Mouse (Mus musculus): ENCODE measurements around the gene Col3a1. TPM values are rescaled to one million over a fixed set of nuclear protein-coding genes. Genes with fewer than 3 reads are reported as not detected.

Col3a1 gene
- polyA plus RNA-seq (2016; fragmentation: Nextera tagmentation; extraction: Ambion mirVana) = 305 and 439 TPM in 2 replicates

- H3K27me3 ChIP-seq (ENCODE audit: insufficient read depth, poor library complexity, severe bottlenecking) = no peaks in the 10 kb centered on the region
- DNase-seq (ENCODE audit: low spot score) = no peak
These were observed at the start of gene Col3a1 for GRCm38 (mm10) chr1:45311388-45311787. TSS of gene Col3a1 (plus strand) at chr1:45311538.

GRCm38 (mm10) chr1:45269421-45269820 lies 41.9 kb upstream of the Col3a1 start:
- no peaks in the 10 kb centered on the region for H3K4me1 ChIP-seq
- H3K4me3 ChIP-seq = no peak overlapping the region
- no peaks in the 10 kb centered on the region for H3K9me3 ChIP-seq

More at GRCm38 (mm10) chr1:45311388-45311787, at the start of gene Col3a1:
- H3K9me3 ChIP-seq = no peaks in the 10 kb centered on the region
- 54% methylated on average over 4 of the region's 4 CpGs for WGBS
- peak within 1 kb of the TSS; percentile 87 for H3K27ac ChIP-seq
- no peaks in the 10 kb centered on the region for H3K36me3 ChIP-seq
- peak within 1 kb of the TSS; percentile 48 for H3K4me3 ChIP-seq
- 0 out of 2 replicates have a peak, but pooled peaks cover 4% of the 10 kb centered on the region for H3K4me1 ChIP-seq

GRCm38 (mm10) chr1:45276006-45276539 lies 35.3 kb upstream of the Col3a1 start:
- Histone ChIP-seq H3K4me1 (no peaks in the 10 kb centered on the region), H3K36me3 (no peaks in the 10 kb centered on the region), H3K4me3 (no peak overlapping the region), H3K27me3 (ENCODE audit: insufficient read depth, poor library complexity, severe bottlenecking) (no peaks in the 10 kb centered on the region), H3K9me3 (no peaks in the 10 kb centered on the region), H3K27ac (no peak overlapping the region)
- 52% methylated on average over 2 of the region's 2 CpGs for WGBS
- no peak for DNase-seq (ENCODE audit: low spot score)

More at GRCm38 (mm10) chr1:45269421-45269820, 41.9 kb upstream of the Col3a1 start:
- Histone ChIP-seq H3K36me3 (no peaks in the 10 kb centered on the region), H3K27me3 (ENCODE audit: insufficient read depth, poor library complexity, severe bottlenecking) (no peaks in the 10 kb centered on the region), H3K27ac (no peak overlapping the region)
- DNase-seq (ENCODE audit: low spot score) = no peak

GRCm38 (mm10) chr1:45287954-45288353 lies 23.4 kb upstream of the Col3a1 start:
- Histone ChIP-seq H3K27ac (no peak overlapping the region), H3K36me3 (no peaks in the 10 kb centered on the region), H3K27me3 (ENCODE audit: insufficient read depth, poor library complexity, severe bottlenecking) (no peaks in the 10 kb centered on the region), H3K4me1 (no peaks in the 10 kb centered on the region), H3K9me3 (no peaks in the 10 kb centered on the region), H3K4me3 (no peak overlapping the region)
- DNase-seq (ENCODE audit: low spot score) = no peak
- 80% methylated on average over 1 of the region's 1 CpGs for WGBS

GRCm38 (mm10) chr1:45290037-45290436 lies 21.3 kb upstream of the Col3a1 start:
- Histone ChIP-seq H3K4me3 (no peak overlapping the region), H3K9me3 (no peaks in the 10 kb centered on the region), H3K36me3 (no peaks in the 10 kb centered on the region), H3K27me3 (ENCODE audit: insufficient read depth, poor library complexity, severe bottlenecking) (no peaks in the 10 kb centered on the region), H3K27ac (no peak overlapping the region), H3K4me1 (no peaks in the 10 kb centered on the region)
- no peak for DNase-seq (ENCODE audit: low spot score)
- 80% methylated on average over 4 of the region's 4 CpGs for WGBS

- DNase-seq (ENCODE audit: low spot score) = no peak
- no peak overlapping the region for H3K4me3 ChIP-seq
- no peaks in the 10 kb centered on the region for H3K9me3 ChIP-seq
- no peaks in the 10 kb centered on the region for H3K4me1 ChIP-seq
- H3K27me3 ChIP-seq (ENCODE audit: insufficient read depth, poor library complexity, severe bottlenecking) = no peaks in the 10 kb centered on the region
- no peaks in the 10 kb centered on the region for H3K36me3 ChIP-seq
- no peak overlapping the region for H3K27ac ChIP-seq
- 74% methylated on average over 3 of the region's 3 CpGs for WGBS
These were observed 11.8 kb upstream of the Col3a1 start for GRCm38 (mm10) chr1:45299394-45300119.

GRCm38 (mm10) chr1:45304273-45304672 lies 7.1 kb upstream of the Col3a1 start:
- Histone ChIP-seq H3K27me3 (ENCODE audit: insufficient read depth, poor library complexity, severe bottlenecking) (no peaks in the 10 kb centered on the region), H3K4me1 (no peaks in the 10 kb centered on the region), H3K27ac (no peak overlapping the region), H3K36me3 (no peaks in the 10 kb centered on the region), H3K4me3 (no peak overlapping the region), H3K9me3 (no peaks in the 10 kb centered on the region)
- no peak for DNase-seq (ENCODE audit: low spot score)
- 70% methylated on average over 1 of the region's 1 CpGs for WGBS

GRCm38 (mm10) chr1:45309015-45309414 lies 2.3 kb upstream of the Col3a1 start:
- no peak overlapping the region for H3K4me3 ChIP-seq
- WGBS = 59% methylated on average over 2 of the region's 2 CpGs
- DNase-seq (ENCODE audit: low spot score) = no peak
- no peaks in the 10 kb centered on the region for H3K9me3 ChIP-seq
- no peak overlapping the region for H3K27ac ChIP-seq
- H3K4me1 ChIP-seq = no peaks in the 10 kb centered on the region
- no peaks in the 10 kb centered on the region for H3K27me3 ChIP-seq (ENCODE audit: insufficient read depth, poor library complexity, severe bottlenecking)
- H3K36me3 ChIP-seq = no peaks in the 10 kb centered on the region

- H3K27ac ChIP-seq = peak overlapping the region; percentile 87
- H3K4me3 ChIP-seq = peak overlapping the region; percentile 48
- 0 out of 2 replicates have a peak, but pooled peaks cover 4% of the 10 kb centered on the region for H3K4me1 ChIP-seq
- no peaks in the 10 kb centered on the region for H3K9me3 ChIP-seq
- no peaks in the 10 kb centered on the region for H3K27me3 ChIP-seq (ENCODE audit: insufficient read depth, poor library complexity, severe bottlenecking)
- DNase-seq (ENCODE audit: low spot score) = no peak
- H3K36me3 ChIP-seq = no peaks in the 10 kb centered on the region
These were observed 624 bp downstream of the Col3a1 start for GRCm38 (mm10) chr1:45311962-45312361.

GRCm38 (mm10) chr1:45312870-45313269 lies 1.5 kb downstream of the Col3a1 start:
- peak overlapping the region; percentile 48 for H3K4me3 ChIP-seq
- DNase-seq (ENCODE audit: low spot score) = no peak
- no peaks in the 10 kb centered on the region for H3K9me3 ChIP-seq
- H3K27me3 ChIP-seq (ENCODE audit: insufficient read depth, poor library complexity, severe bottlenecking) = no peaks in the 10 kb centered on the region
- H3K4me1 ChIP-seq = 0 out of 2 replicates have a peak, but pooled peaks cover 4% of the 10 kb centered on the region
- peak overlapping the region; percentile 87 for H3K27ac ChIP-seq
- H3K36me3 ChIP-seq = no peaks in the 10 kb centered on the region

- Histone ChIP-seq H3K9me3 (no peaks in the 10 kb centered on the region), H3K4me3 (peak overlapping the region; percentile 48), H3K36me3 (no peaks in the 10 kb centered on the region), H3K27me3 (ENCODE audit: insufficient read depth, poor library complexity, severe bottlenecking) (no peaks in the 10 kb centered on the region), H3K27ac (peak overlapping the region; percentile 56; the same call in 1 of the 2 replicates), H3K4me1 (0 out of 2 replicates have a peak, but pooled peaks cover 4% of the 10 kb centered on the region)
- DNase-seq (ENCODE audit: low spot score) = no peak
- 11% methylated on average over 8 of the region's 11 CpGs for WGBS
These were observed 2.5 kb downstream of the Col3a1 start for GRCm38 (mm10) chr1:45313696-45314295.

GRCm38 (mm10) chr1:45315767-45316528 lies 4.6 kb downstream of the Col3a1 start:
- Histone ChIP-seq H3K27ac (peak overlapping the region; percentile 84), H3K36me3 (no peaks in the 10 kb centered on the region), H3K4me1 (0 out of 2 replicates have a peak, but pooled peaks cover 4% of the 10 kb centered on the region), H3K27me3 (ENCODE audit: insufficient read depth, poor library complexity, severe bottlenecking) (no peaks in the 10 kb centered on the region), H3K4me3 (no peak overlapping the region), H3K9me3 (no peaks in the 10 kb centered on the region)
- DNase-seq (ENCODE audit: low spot score) = no peak
- 14% methylated on average over 7 of the region's 7 CpGs for WGBS
